Mouse (Mus musculus) kidney, adult 11 months (tissue): ENCODE measurements around the gene Dbx1.

ENCODE experiments used
- DNase-seq: peaks from one replicate; pipeline ENCODE4 v3.0.0; 2022

Gene Dbx1

GRCm38 (mm10) chr7:49636491-49637115 lies at the start of gene Dbx1:
Gene Dbx1, minus strand, starts transcription at chr7:49636849.
- no peak for DNase-seq

- no peak for DNase-seq
Observed at GRCm38 (mm10) chr7:49678826-49679377, 42.3 kb upstream of the Dbx1 start.

- DNase-seq, result no peak
Observed at GRCm38 (mm10) chr7:49678100-49678825, 41.6 kb upstream of the Dbx1 start.

- DNase-seq, result no peak
Observed at GRCm38 (mm10) chr7:49677166-49677565, 40.5 kb upstream of the Dbx1 start.

- no peak for DNase-seq
Observed at GRCm38 (mm10) chr7:49676627-49677026, 40.0 kb upstream of the Dbx1 start.

- DNase-seq, result no peak
Observed at GRCm38 (mm10) chr7:49668260-49668857, 31.7 kb upstream of the Dbx1 start.

- no peak for DNase-seq
Observed at GRCm38 (mm10) chr7:49663575-49663974, 26.9 kb upstream of the Dbx1 start.

- no peak for DNase-seq
Observed at GRCm38 (mm10) chr7:49662492-49663026, 25.9 kb upstream of the Dbx1 start.

GRCm38 (mm10) chr7:49661811-49662491 lies 25.3 kb upstream of the Dbx1 start:
- no peak for DNase-seq

GRCm38 (mm10) chr7:49640709-49641305 lies 4.2 kb upstream of the Dbx1 start:
- DNase-seq, result no peak

- DNase-seq, result no peak
Observed at GRCm38 (mm10) chr7:49639864-49640708, 3.4 kb upstream of the Dbx1 start.

GRCm38 (mm10) chr7:49638941-49639776 lies 2.5 kb upstream of the Dbx1 start:
- DNase-seq, result no peak

- DNase-seq, result no peak
Observed at GRCm38 (mm10) chr7:49637851-49638663, 1.4 kb upstream of the Dbx1 start.

GRCm38 (mm10) chr7:49637281-49637680 lies 632 bp upstream of the Dbx1 start:
- no peak for DNase-seq

- DNase-seq, result no peak
Observed at GRCm38 (mm10) chr7:49635971-49636370, 678 bp downstream of the Dbx1 start.

- DNase-seq, result no peak
Observed at GRCm38 (mm10) chr7:49635074-49635621, 1.5 kb downstream of the Dbx1 start.

- DNase-seq, result no peak
Observed at GRCm38 (mm10) chr7:49634291-49635073, 2.2 kb downstream of the Dbx1 start.

GRCm38 (mm10) chr7:49633375-49633956 lies 3.2 kb downstream of the Dbx1 start:
- DNase-seq, result no peak
